Mouse (Mus musculus): ENCODE results near the gene Mfsd2b.

GRCm38 (mm10) chr12:4873531-4873930 lies 628 bp downstream of the Mfsd2b start:
- TF ChIP-seq NANOG (IDR thresholded peaks at IDR 0.05; ENCODE audit: borderline replicate concordance, low read length) (no peak), CTCF (conservative IDR thresholded peaks at IDR 0.05; ENCODE audit: low read length) (no peak)

Measured in E14TG2a.4 (cell line).